Mouse (Mus musculus) embryonic fibroblast, embryonic 13.5 days (primary cell): ENCODE results near the gene Dnaaf3.

Experiments
- CTCF ChIP-seq: IDR thresholded peaks from 2 replicates; pipeline ENCODE4 v1.5.1; 2011; ENCODE audit warnings: mild to moderate bottlenecking, control low read depth, low read length, moderate library complexity, borderline replicate concordance; ENCODE audit not compliant: insufficient read depth
- POLR2A ChIP-seq: IDR thresholded peaks from 2 replicates; pipeline ENCODE4 v1.6.1; 2011; ENCODE audit warnings: low read depth, mild to moderate bottlenecking, control low read depth, low read length, moderate library complexity

DNA sequence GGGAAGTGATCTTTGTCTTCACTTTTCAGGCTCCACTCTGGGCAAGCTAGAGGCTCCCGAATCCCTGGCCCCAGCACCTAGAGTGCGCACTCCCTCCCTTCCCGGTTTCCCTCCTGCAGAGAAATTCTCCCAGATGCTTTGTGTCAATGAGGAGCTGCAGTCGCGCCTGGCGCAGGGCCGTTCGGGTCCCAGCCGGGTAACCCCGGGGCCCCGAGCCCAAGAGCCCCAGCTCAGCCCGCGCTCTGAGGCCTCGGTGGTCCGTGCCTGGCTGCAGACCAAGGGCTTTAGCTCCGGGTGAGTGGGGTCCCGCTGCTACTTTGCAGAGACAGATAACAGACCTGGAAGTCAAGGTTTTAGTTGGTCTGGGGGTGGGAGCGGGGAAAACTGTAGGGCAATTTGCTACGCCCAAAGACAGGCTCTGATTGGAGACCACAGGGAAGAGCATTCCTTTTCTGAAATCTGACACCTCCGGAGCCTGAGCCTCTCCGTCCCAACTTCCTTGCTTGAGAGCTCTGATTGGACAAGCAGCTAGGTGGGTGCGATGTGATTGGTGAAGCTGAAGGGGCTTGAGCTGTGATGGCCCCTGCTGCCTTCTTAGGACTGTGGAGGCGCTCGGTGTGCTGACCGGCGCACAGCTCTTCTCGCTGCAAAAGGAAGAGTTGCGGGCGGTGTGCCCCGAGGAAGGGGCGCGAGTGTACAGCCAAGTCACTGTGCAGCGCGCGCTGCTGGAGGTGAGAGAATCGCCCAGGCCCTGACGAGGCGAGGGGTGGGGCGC, 54.0 kb downstream of the Dnaaf3 start:
- no peak for TF ChIP-seq CTCF
- peak; percentile 86 for TF ChIP-seq POLR2A
